Mouse (Mus musculus): ENCODE measurements around the gene Ksr2.

- no peak for TF ChIP-seq POLR2A (IDR thresholded peaks at IDR 0.05; ENCODE audit: low read depth, low read length)
- no peak for TF ChIP-seq CTCF (IDR thresholded peaks at IDR 0.05; ENCODE audit: extremely low read depth, insufficient read depth, insufficient read length, insufficient replicate concordance)
Observed at GRCm38 (mm10) chr5:117687770-117688352, 274.1 kb downstream of the Ksr2 start.

All from spleen, adult 2 months (tissue).